Mouse (Mus musculus) MEL (cell line): ENCODE data around the gene Vamp2. TPM values are rescaled to one million over a fixed set of nuclear protein-coding genes. Genes with fewer than 3 reads are reported as not detected.

Source experiments
- DNase-seq: peaks from one replicate; pipeline ENCODE4 v3.0.0; 2011; ENCODE audit warnings: low read depth, low spot score
- H3K27ac ChIP-seq: 2 replicates; pipeline ENCODE4 v1.5.1; 2012; ENCODE audit warnings: low read depth, mild to moderate bottlenecking, control low read depth, low read length, moderate library complexity; ENCODE audit not compliant: control insufficient read depth
- H3K27me3 ChIP-seq, 2 experiments: fragments of 150-350 bp in 1 of 2; sonication (generic) in 1 of 2; 2 replicates each; pipeline ENCODE4 v1.6.1; 2012; ENCODE audit warnings: low read length in 2 of 2, mild to moderate bottlenecking in 2 of 2, improper control_type of control experiment in 1 of 2, moderate library complexity in 1 of 2; ENCODE audit not compliant: insufficient read depth in 2 of 2, control insufficient read depth in 1 of 2
- H3K36me3 ChIP-seq, 2 experiments: 2 replicates each; pipeline ENCODE4 v1.6.1; 2012 to 2014; ENCODE audit warnings: low read length in 2 of 2, improper control_type of control experiment in 1 of 2, inconsistent platforms in 1 of 2, mild to moderate bottlenecking in 1 of 2; ENCODE audit not compliant: insufficient read depth in 2 of 2, control insufficient read depth in 1 of 2
- H3K4me1 ChIP-seq, 2 experiments: fragments of 150-350 bp in 1 of 2; sonication (generic) in 1 of 2; 2 replicates each; pipeline ENCODE4 v1.6.1; 2012; ENCODE audit warnings: low read length in 2 of 2, improper control_type of control experiment in 1 of 2, mild to moderate bottlenecking in 1 of 2; ENCODE audit not compliant: insufficient read depth in 2 of 2, control insufficient read depth in 1 of 2
- H3K4me3 ChIP-seq, 2 experiments: fragments of 150-350 bp in 1 of 2; sonication (generic) in 1 of 2; 2 replicates each; pipeline ENCODE4 v1.5.1; 2012; ENCODE audit warnings: low read depth in 2 of 2, low read length in 2 of 2, mild to moderate bottlenecking in 2 of 2, moderate library complexity in 2 of 2, control low read depth in 1 of 2, improper control_type of control experiment in 1 of 2; ENCODE audit not compliant: control insufficient read depth in 1 of 2, insufficient read depth in 1 of 2
- H3K79me2 ChIP-seq: 2 replicates; pipeline ENCODE4 v1.6.1; 2012; ENCODE audit warnings: mild to moderate bottlenecking, low read length, moderate library complexity; ENCODE audit not compliant: control insufficient read depth, poor library complexity, insufficient read depth
- H3K9ac ChIP-seq: 2 replicates; pipeline ENCODE4 v1.6.1; 2012; ENCODE audit warnings: low read depth, mild to moderate bottlenecking, control low read depth, low read length, moderate library complexity; ENCODE audit not compliant: control insufficient read depth, poor library complexity, severe bottlenecking
- H3K9me3 ChIP-seq: fragments of 150-350 bp; sonication (generic); replicated peaks from 2 replicates; pipeline ENCODE4 v1.6.1; 2012; ENCODE audit warnings: mild to moderate bottlenecking, low read length, improper control_type of control experiment, moderate library complexity; ENCODE audit not compliant: insufficient read depth
- BHLHE40 ChIP-seq: IDR thresholded peaks from 2 replicates; pipeline ENCODE4 v1.6.1; 2012; ENCODE audit warnings: low read depth, mild to moderate bottlenecking, inconsistent platforms, low read length, improper control_type of control experiment, borderline replicate concordance
- CHD1 ChIP-seq: IDR thresholded peaks from 2 replicates; pipeline ENCODE4 v1.6.1; 2012; ENCODE audit warnings: low read depth, mild to moderate bottlenecking, inconsistent platforms, low read length, improper control_type of control experiment
- CTCF ChIP-seq, 3 experiments: IDR thresholded peaks in 2 of 3; conservative IDR thresholded peaks in 1 of 3; 2 replicates each; pipeline ENCODE4 v1.5.1; 2011 to 2012; ENCODE audit warnings: low read length in 3 of 3, low read depth in 2 of 3, mild to moderate bottlenecking in 2 of 3, improper control_type of control experiment in 1 of 3, inconsistent platforms in 1 of 3, mixed read lengths in 1 of 3, moderate library complexity in 1 of 3; ENCODE audit not compliant: control insufficient read depth in 1 of 3, insufficient read depth in 1 of 3, poor library complexity in 1 of 3, severe bottlenecking in 1 of 3
- ELF1 ChIP-seq: IDR thresholded peaks from 2 replicates; pipeline ENCODE4 v1.6.1; 2014; ENCODE audit warnings: low read depth, mild to moderate bottlenecking, inconsistent platforms, low read length, improper control_type of control experiment, moderate library complexity
- HCFC1 ChIP-seq: IDR thresholded peaks from 2 replicates; pipeline ENCODE4 v1.6.1; 2012; ENCODE audit warnings: low read depth, mild to moderate bottlenecking, inconsistent platforms, low read length, improper control_type of control experiment, moderate library complexity
- MAX ChIP-seq: IDR thresholded peaks from 2 replicates; pipeline ENCODE4 v1.6.1; 2011; ENCODE audit warnings: low read length, improper control_type of control experiment
- MEF2A ChIP-seq: IDR thresholded peaks from 2 replicates; pipeline ENCODE4 v1.6.1; 2014; ENCODE audit warnings: low read depth, mild to moderate bottlenecking, inconsistent platforms, low read length, improper control_type of control experiment; ENCODE audit not compliant: poor library complexity, insufficient replicate concordance, severe bottlenecking; ENCODE audit errors: extremely low read depth
- MXI1 ChIP-seq: IDR thresholded peaks from 2 replicates; pipeline ENCODE4 v1.6.1; 2011; ENCODE audit warnings: mild to moderate bottlenecking, low read depth, low read length, improper control_type of control experiment
- MYB ChIP-seq: IDR thresholded peaks from 2 replicates; pipeline ENCODE4 v1.6.1; 2011; ENCODE audit warnings: mild to moderate bottlenecking, low read depth, low read length, improper control_type of control experiment
- MYC ChIP-seq: IDR thresholded peaks from 2 replicates; pipeline ENCODE4 v1.6.1; 2011; ENCODE audit warnings: low read depth, mild to moderate bottlenecking, low read length, improper control_type of control experiment, moderate library complexity
- NELFE ChIP-seq: IDR thresholded peaks from 2 replicates; pipeline ENCODE4 v1.6.1; 2011; ENCODE audit warnings: low read depth, low read length, improper control_type of control experiment
- NRF1 ChIP-seq: IDR thresholded peaks from 2 replicates; pipeline ENCODE4 v1.6.1; 2014; ENCODE audit warnings: low read depth, mild to moderate bottlenecking, inconsistent platforms, low read length, improper control_type of control experiment, moderate library complexity; ENCODE audit not compliant: poor library complexity, insufficient read depth, severe bottlenecking
- POLR2AphosphoS2 ChIP-seq: IDR thresholded peaks from 2 replicates; pipeline ENCODE4 v1.6.1; 2011; ENCODE audit warnings: low read length, improper control_type of control experiment
- POLR2AphosphoS5 ChIP-seq: IDR thresholded peaks from 2 replicates; pipeline ENCODE4 v1.6.1; 2012; ENCODE audit warnings: low read depth, borderline replicate concordance, mild to moderate bottlenecking, inconsistent platforms, low read length, moderate library complexity, mixed read lengths
- RCOR1 ChIP-seq: IDR thresholded peaks from 2 replicates; pipeline ENCODE4 v1.6.1; 2012; ENCODE audit warnings: low read depth, mild to moderate bottlenecking, inconsistent platforms, low read length, improper control_type of control experiment
- SIN3A ChIP-seq: IDR thresholded peaks from 2 replicates; pipeline ENCODE4 v1.6.1; 2012; ENCODE audit warnings: low read length, improper control_type of control experiment, inconsistent platforms
- SMC3 ChIP-seq: IDR thresholded peaks from 2 replicates; pipeline ENCODE4 v1.6.1; 2011; ENCODE audit warnings: low read depth, low read length, improper control_type of control experiment
- TAL1 ChIP-seq: IDR thresholded peaks from 2 replicates; pipeline ENCODE4 v1.6.1; 2012; ENCODE audit warnings: mild to moderate bottlenecking, inconsistent platforms, low read length, moderate library complexity, mixed read lengths
- TBP ChIP-seq: IDR thresholded peaks from 2 replicates; pipeline ENCODE4 v1.8.0; 2011; ENCODE audit warnings: low read depth, low read length, improper control_type of control experiment
- TCF12 ChIP-seq: IDR thresholded peaks from 2 replicates; pipeline ENCODE4 v1.6.1; 2014; ENCODE audit warnings: low read depth, mild to moderate bottlenecking, inconsistent platforms, low read length, improper control_type of control experiment, moderate library complexity
- UBTF ChIP-seq: IDR thresholded peaks from 2 replicates; pipeline ENCODE4 v1.6.1; 2012; ENCODE audit warnings: low read depth, mild to moderate bottlenecking, inconsistent platforms, low read length, improper control_type of control experiment, moderate library complexity, borderline replicate concordance; ENCODE audit not compliant: insufficient read depth
- USF1 ChIP-seq: IDR thresholded peaks from 2 replicates; pipeline ENCODE4 v1.6.1; 2014; ENCODE audit warnings: low read depth, mild to moderate bottlenecking, inconsistent platforms, low read length, improper control_type of control experiment, moderate library complexity
- ZC3H11A ChIP-seq: IDR thresholded peaks from 2 replicates; pipeline ENCODE4 v1.6.1; 2012; ENCODE audit warnings: low read depth, mild to moderate bottlenecking, inconsistent platforms, low read length, improper control_type of control experiment
- ZKSCAN1 ChIP-seq: IDR thresholded peaks from 2 replicates; pipeline ENCODE4 v1.6.1; 2012; ENCODE audit warnings: low read depth, mild to moderate bottlenecking, inconsistent platforms, low read length, improper control_type of control experiment, moderate library complexity
- polyA plus RNA-seq, 2 experiments: library from polyadenylated mRNA; stranded (reverse) in 1 of 2; unstranded in 1 of 2; fragments of >175 nt in 1 of 2; fragments of >200 nt in 1 of 2; gene quantifications; 2 replicates each; pipeline versions ENCODE4 v1.2.1 to v1.2.4; 2012; ENCODE audit warnings: low replicate concordance in 2 of 2, low read depth in 1 of 2; ENCODE audit not compliant: insufficient read length in 2 of 2, insufficient read depth in 1 of 2, missing spikeins in 1 of 2
- total RNA-seq: library from RNA; depleted of rRNA; stranded (reverse); fragments of 300-350 nt; gene quantifications from 2 replicates; pipeline ENCODE4 v1.2.3, GENCODE M21; 2012

Gene Vamp2
- total and polyA plus RNA-seq, 3 experiments = 3.3 to 28.9 TPM; not detected in 1

- TF ChIP-seq SIN3A (no peak), RCOR1 (peak; percentile 43; the same call in 1 of the 2 replicates), NRF1 (no peak), HCFC1 (no peak), CHD1 (no peak)
These were observed 40.3 kb downstream of the Vamp2 start (continued) for GRCm38 (mm10) chr11:69128426-69129122.

DNA sequence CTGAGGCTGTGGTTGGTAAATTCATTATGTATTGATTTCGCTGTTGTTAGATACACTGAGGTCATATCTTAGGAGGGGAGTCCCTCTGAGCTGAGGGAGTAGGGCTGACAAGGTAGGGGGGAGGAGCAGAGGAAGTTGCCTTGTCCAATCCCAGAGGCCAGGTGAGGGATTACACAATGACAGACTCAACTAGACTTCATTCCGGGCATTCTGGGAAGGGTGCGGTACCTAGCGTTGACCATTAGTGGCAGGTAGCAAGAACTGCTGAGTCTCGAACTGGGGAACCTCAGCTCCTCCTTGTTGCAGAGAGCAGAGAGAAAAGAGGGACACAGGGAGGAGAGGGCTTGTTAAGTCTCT, 45.3 kb downstream of the Vamp2 start:
- no peak for DNase-seq
- peaks cover 2 to 18% of the 10 kb centered on the region in 2 experiments; a peak in 3 of 4 replicates for H3K4me1 ChIP-seq
- no peaks in the 10 kb centered on the region for H3K9me3 ChIP-seq
- H3K4me3 ChIP-seq = no peak overlapping the region
- H3K79me2 ChIP-seq = no peaks in the 10 kb centered on the region
- 0 out of 4 replicates have a peak, but pooled peaks cover 0 to 2% of the 10 kb centered on the region in 2 experiments for H3K36me3 ChIP-seq
- no peak overlapping the region for H3K9ac ChIP-seq
- TF ChIP-seq ZC3H11A (no peak), RCOR1 (no peak), POLR2AphosphoS2 (no peak), CTCF (IDR thresholded peaks at IDR 0.05 in 2 of 3, conservative IDR thresholded peaks at IDR 0.05 in 1 of 3; ENCODE audit: control insufficient read depth in 1 of 3, insufficient read depth in 1 of 3, low read depth in 2 of 3, low read length in 3 of 3, poor library complexity in 1 of 3, severe bottlenecking in 1 of 3) (0 out of 6 replicates have a peak, but pooled peaks of 1 of the 3 experiments have one; percentile 3), ZKSCAN1 (no peak)
- H3K27ac ChIP-seq = no peak overlapping the region
- peaks cover 7 to 17% of the 10 kb centered on the region in 2 experiments for H3K27me3 ChIP-seq

- no peaks in the 10 kb centered on the region for H3K9me3 ChIP-seq
- H3K4me1 ChIP-seq = peaks cover 2 to 17% of the 10 kb centered on the region in 2 experiments; a peak in 3 of 4 replicates
- peak overlapping the region; percentile 15; the same call in 1 of the 2 replicates for H3K9ac ChIP-seq
- no peak for TF ChIP-seq SMC3
- TF ChIP-seq MEF2A = no peak
- no peak for TF ChIP-seq CHD1
- no peak for TF ChIP-seq MYB
- TF ChIP-seq UBTF = no peak
- peak; percentile 79 for TF ChIP-seq MAX
- no peak for TF ChIP-seq POLR2AphosphoS2
- peak; percentile 83; the same call in 1 of the 2 replicates for TF ChIP-seq BHLHE40
- no peak for TF ChIP-seq TAL1
- TF ChIP-seq NELFE = no peak
- no peak for TF ChIP-seq ELF1
- TF ChIP-seq MYC = peak; percentile 57; the same call in 1 of the 2 replicates
- no peak for TF ChIP-seq TCF12
- no peak; the same call in 1 of the 2 replicates for TF ChIP-seq MXI1
- peak in 2 of 3 experiments; percentile 28 to 32; a peak in 3 of 6 replicates for TF ChIP-seq CTCF (IDR thresholded peaks at IDR 0.05 in 2 of 3, conservative IDR thresholded peaks at IDR 0.05 in 1 of 3; ENCODE audit: control insufficient read depth in 1 of 3, insufficient read depth in 1 of 3, low read depth in 2 of 3, low read length in 3 of 3, poor library complexity in 1 of 3, severe bottlenecking in 1 of 3)
- no peak for TF ChIP-seq POLR2AphosphoS5
- peak; percentile 91 for TF ChIP-seq USF1
- TF ChIP-seq ZKSCAN1 = no peak
- TF ChIP-seq TBP = no peak
- peak; percentile 26; the same call in 1 of the 2 replicates for TF ChIP-seq SIN3A
- peak overlapping the region; percentile 32 to 45 for H3K4me3 ChIP-seq
- no peaks in the 10 kb centered on the region for H3K36me3 ChIP-seq
- peaks cover 7 to 23% of the 10 kb centered on the region in 2 experiments for H3K27me3 ChIP-seq
- H3K79me2 ChIP-seq = no peaks in the 10 kb centered on the region
- no peak overlapping the region for H3K27ac ChIP-seq
- peak; percentile 71 for DNase-seq
These were observed 45.8 kb downstream of the Vamp2 start for GRCm38 (mm10) chr11:69133923-69134621.
